14 mouse cellular contexts compared by ENCODE assay signal in genomic region chr11:21688441-21688840, GRCm38 (mm10).
DNase-seq lines count a peak whose midpoint lies in the region; ATAC-seq lines count a peak whose summit lies in the region.
"Had no signal": no experiment of that assay in that cellular context is flagged by ENCODE, and none has a peak within 500 bp of the region (broad histone marks: within the 10 kb centered on the region; RNA-seq: fewer than 3 reads in every experiment).

No protein-coding gene starts in this region.

- no peaks in the 10 kb centered on the region for H3K9me3 ChIP-seq in midbrain, embryonic 15.5 days
- H3K9me3 ChIP-seq: forebrain, embryonic 15.5 days; heart, embryonic 15.5 days; intestine, embryonic 15.5 days; liver, embryonic 12.5 days; stomach, embryonic 15.5 days had no signal

- 85% methylated on average over 6 of the region's 6 CpGs for WGBS in midbrain, embryonic 15.5 days

- H3K4me1 ChIP-seq in midbrain, embryonic 15.5 days: no peaks in the 10 kb centered on the region
- H3K4me1 ChIP-seq: forebrain, embryonic 15.5 days; heart, embryonic 15.5 days; intestine, embryonic 15.5 days; liver, embryonic 12.5 days; stomach, embryonic 15.5 days had no signal

- H3K4me2 ChIP-seq in midbrain, embryonic 15.5 days: no peak overlapping the region
- H3K4me2 ChIP-seq: forebrain, embryonic 15.5 days; heart, embryonic 15.5 days; intestine, embryonic 15.5 days; liver, embryonic 12.5 days; stomach, embryonic 15.5 days had no signal

- intact Hi-C loops in left cerebral cortex, postnatal 10 days (cut with DNase I): no loop called here

- no peak overlapping the region for H3K27ac ChIP-seq in midbrain, embryonic 15.5 days
- H3K27ac ChIP-seq: forebrain, embryonic 15.5 days; heart, embryonic 15.5 days; intestine, embryonic 15.5 days; liver, embryonic 12.5 days; stomach, embryonic 15.5 days had no signal

- H3K9ac ChIP-seq in midbrain, embryonic 15.5 days: no peak overlapping the region
- H3K9ac ChIP-seq: forebrain, embryonic 15.5 days; heart, embryonic 15.5 days; intestine, embryonic 15.5 days; liver, embryonic 12.5 days; stomach, embryonic 15.5 days had no signal

- H3K36me3 ChIP-seq in midbrain, embryonic 15.5 days (replicated peaks): no peaks in the 10 kb centered on the region
- H3K36me3 ChIP-seq: forebrain, embryonic 15.5 days; heart, embryonic 15.5 days; intestine, embryonic 15.5 days; liver, embryonic 12.5 days; stomach, embryonic 15.5 days had no signal

- peak; percentile 11 for DNase-seq in thymus, postnatal 4 days
- DNase-seq in thymus, postnatal 14 days: no peak
- DNase-seq in layer of hippocampus, adult 11-12 months (ENCODE audit: low spot score): peak; percentile 65
- DNase-seq in left cerebral cortex, postnatal 10 days (ENCODE audit: extremely low spot score in 1 of 2, low spot score in 2 of 2): peak; percentile 13 to 20
- no peak for DNase-seq in lung, postnatal 36 days
- DNase-seq in urinary bladder, postnatal 25 days (ENCODE audit: low spot score): no peak
- DNase-seq: cerebellum, adult 9-10 months had no signal

- no peaks in the 10 kb centered on the region for H3K27me3 ChIP-seq in midbrain, embryonic 15.5 days (replicated peaks)
- H3K27me3 ChIP-seq: forebrain, embryonic 15.5 days; heart, embryonic 15.5 days; intestine, embryonic 15.5 days; liver, embryonic 12.5 days; stomach, embryonic 15.5 days had no signal

- H3K4me3 ChIP-seq in midbrain, embryonic 15.5 days: no peak overlapping the region
- H3K4me3 ChIP-seq: forebrain, embryonic 15.5 days; heart, embryonic 15.5 days; intestine, embryonic 15.5 days; liver, embryonic 12.5 days; stomach, embryonic 15.5 days had no signal

- no peak for ATAC-seq in midbrain, embryonic 15.5 days (replicated peaks)
- ATAC-seq: forebrain, embryonic 15.5 days; intestine, embryonic 15.5 days; liver, embryonic 12.5 days; lung, postnatal 0 days had no signal

Comparison
In these comparisons a context has a peak if more than half of its experiments do, and no peak if none do; other contexts are left out.
1. DNase-seq: peak in thymus, postnatal 4 days (single experiment), layer of hippocampus, adult 11-12 months (single experiment) and left cerebral cortex, postnatal 10 days (2 of 2); none in thymus, postnatal 14 days (single experiment), lung, postnatal 36 days (single experiment) and urinary bladder, postnatal 25 days (single experiment).